Mouse (Mus musculus) testis, postnatal 14 days (tissue): ENCODE measurements around the gene Homez.
A peak's percentile ranks its signal among the peaks of the same experiment; 100 is the strongest.

Experiments
- DNase-seq: peaks from one replicate; pipeline ENCODE4 v3.0.0; 2021; ENCODE audit warnings: low spot score

The Homez gene

DNA sequence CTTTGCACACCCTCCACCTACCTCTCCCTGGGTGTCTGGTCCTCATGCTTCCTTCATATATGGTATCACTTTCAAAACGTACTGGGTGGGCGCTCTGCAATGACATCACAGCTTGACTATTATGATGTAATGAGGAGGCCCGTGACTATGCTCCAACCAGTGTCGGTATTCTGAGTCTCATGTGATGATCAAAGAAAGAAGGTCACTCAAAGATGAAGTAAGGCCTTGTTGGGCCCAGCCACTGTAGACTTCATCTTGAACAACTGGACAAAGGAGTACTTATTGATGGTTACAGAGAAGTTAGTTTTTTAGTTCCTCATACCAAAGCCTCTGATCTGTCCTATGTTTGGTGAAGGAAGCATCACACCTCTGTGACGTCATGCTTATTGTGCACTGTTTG lies at the start of gene Homez:
Homez (minus strand) TSS at position 101 of the 400 bp plus-strand sequence.
- no peak for DNase-seq

DNA sequence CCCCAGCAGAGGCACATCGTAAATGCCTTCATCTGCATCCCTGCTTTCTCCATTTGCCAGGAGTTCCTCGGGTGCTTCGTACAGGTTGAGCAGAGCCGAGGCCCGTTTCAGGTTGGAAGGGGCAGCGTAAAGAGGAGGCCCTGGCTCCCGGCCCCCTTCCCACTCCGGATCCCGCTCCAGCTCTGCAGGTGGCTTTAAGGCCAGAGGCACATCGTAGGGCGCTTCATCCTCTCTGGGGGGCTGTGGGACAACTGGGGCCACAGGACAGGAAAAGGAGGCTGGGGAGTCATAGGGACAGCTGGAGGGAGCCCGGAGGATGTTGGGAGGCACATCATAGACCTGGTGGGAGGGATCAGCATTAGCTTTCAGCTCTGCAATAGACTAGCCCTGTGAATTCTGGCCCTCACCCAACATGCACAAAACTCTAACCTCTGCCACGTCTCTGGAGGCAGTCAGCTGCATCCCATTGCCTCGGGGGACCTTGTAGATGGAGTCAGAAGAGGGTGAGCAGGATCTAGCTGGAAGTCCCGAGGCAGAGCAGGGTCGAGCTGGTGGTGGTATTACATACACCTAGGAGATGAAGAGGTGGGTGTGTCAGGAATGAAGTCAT lies 49.4 kb upstream of the Homez start:
- DNase-seq = no peak

DNA sequence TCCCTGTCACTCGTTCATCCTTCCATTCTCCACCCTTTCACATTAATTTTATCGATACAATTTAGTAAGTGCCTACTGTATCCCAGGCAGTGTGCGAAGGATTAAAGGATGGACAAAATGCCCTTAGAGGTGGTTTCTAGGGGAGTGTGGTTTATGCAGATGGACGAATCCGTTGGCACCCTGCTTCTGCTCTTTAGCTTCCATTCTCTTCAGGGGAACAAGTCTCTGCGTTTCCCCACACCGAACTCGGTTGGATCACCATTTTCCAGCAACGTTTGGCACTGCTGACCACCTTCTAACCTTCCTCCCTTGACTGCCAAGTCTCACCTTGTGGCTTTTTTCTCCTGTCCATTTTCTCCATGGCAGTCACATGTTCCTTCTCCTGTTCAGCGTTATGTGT lies 42.6 kb upstream of the Homez start:
- DNase-seq = no peak

DNA sequence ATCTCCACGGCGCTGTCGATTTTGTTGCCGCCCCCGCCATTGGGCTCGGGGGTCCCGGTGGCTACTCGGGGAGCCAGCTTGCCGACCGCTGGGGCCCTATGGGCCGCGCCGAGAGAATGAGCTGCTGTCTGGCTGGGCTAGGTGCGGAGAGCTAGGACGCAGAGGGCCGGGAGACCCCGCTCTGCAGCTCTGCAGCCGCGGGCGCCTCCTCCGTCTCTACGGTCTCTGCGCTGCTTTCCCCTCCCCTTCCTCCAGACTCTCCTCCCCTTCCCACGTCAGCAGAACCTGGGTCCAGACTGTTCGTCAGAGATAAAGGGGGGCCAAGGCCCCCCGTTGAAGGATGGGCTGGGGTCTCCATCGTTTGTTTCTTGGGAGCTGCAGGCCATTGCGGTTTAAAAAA lies 42.1 kb upstream of the Homez start, which contains the start of gene Slc22a17:
Slc22a17 (minus strand) TSS at position 247 of the 400 bp plus-strand sequence.
- DNase-seq = peak; percentile 72

DNA sequence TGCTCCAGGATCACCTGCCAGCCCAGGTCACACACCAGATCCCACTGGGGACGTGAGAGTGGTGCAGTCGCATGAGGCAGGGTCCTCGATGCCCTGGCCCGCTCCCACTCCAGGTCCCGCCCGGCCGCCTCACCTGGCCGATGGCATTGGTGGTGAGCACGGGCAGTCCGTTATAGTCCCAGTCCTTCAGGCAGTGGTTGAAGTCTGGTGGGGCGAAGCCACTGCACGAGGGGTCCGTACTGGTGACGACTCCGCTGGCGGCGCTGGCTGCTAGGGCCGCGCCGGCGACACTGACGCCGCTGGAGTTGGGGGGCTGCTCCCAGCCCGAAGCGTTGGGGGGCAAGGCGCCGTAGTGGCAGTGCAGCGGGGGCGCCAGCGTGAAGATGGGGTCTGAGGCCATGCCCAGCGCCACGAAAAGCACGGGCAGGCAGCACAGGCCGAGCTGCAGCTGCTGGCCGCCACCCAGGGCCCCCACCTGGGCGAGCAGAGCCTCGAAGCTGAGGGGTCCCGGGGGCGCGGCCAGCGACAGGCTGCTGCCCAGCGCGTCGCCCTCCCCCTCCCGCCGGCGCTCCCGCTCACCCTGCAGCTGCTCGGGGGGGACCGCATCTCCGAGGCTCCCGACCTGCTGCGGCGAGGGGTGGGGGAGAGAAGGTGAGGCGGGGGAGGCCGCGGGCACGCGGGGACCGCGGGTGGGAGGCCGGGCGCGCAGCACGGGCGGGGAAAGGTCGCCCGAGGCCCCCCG lies 41.5 kb upstream of the Homez start:
- DNase-seq = peak; percentile 41

DNA sequence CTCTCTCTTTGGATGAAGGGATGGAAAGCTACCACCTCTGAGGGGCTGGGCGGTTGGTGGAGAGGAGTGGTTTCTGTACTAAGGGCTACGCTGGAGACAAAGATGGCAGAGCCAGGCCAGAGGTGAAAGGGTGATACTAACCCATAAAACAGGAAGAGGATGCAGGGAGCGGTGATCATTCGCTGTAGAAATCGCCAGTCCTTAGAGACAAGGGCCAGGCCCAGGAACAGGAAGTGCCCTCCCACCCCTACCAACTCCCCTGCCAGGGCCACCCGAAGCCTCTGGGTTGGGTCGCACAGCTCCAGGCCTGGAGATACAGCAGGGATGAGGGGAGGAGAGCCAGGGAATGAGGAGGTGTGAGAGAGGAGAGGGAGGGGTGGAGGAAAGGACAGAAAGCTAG lies 37.9 kb upstream of the Homez start:
- DNase-seq = no peak

DNA sequence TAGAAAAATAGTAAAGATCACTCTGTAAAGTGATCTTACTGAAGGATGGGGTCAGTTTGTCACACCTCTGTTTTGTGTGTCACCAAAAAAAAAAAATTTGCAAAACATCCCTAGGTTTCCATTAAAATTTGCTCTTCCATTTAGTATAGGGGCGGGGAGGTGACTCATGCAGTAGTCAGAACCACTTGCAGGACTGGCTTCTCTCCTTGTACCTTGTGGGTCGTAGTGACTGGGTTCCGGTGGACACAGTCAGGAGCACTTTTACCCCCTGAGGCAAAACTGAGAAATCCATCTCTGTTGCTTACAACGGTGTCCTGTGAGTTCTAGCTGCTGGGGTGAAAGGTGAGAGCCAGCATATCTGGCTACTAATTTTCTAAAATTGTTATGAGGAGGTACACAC lies 32.9 kb upstream of the Homez start:
- no peak for DNase-seq

DNA sequence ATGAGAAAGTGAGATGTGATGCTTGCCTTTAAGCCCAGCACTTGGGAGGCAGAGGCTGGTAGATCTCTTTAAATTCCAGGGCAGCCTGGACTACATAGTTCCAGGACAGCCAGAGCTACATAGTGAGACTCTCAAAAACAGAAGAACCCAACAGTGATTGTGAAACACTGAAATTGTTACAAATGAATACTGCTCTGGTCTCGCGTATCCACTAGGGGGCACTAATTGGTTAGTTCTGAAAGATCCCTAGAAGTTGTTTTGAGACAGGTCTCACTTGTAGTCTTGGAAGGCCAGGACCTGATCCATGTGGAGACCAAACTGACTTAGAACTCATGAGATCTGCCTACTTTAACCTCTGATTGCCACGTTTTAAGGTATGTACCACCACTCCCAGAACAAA lies 29.6 kb upstream of the Homez start:
- DNase-seq = peak; percentile 67

DNA sequence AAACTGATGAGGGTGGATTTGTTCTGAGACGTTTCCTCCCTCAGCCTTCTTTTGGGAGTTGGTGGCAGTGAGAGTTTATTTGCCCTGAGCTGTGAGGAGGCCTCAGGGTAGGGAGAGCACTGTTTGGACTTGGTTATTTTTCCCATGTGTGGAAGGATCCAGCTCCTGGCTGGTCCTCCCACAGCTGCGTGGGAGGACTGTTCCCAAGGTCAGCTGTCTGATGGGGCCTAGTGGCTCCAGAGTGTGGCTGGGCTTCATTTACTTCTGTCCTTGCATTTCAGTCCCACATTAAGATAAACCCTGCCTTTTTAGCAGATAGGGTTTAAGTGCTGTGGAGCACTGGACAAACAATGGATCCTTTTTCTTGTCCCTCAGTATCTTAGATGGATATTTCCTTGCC lies 26.7 kb upstream of the Homez start:
- peak; percentile 82 for DNase-seq

DNA sequence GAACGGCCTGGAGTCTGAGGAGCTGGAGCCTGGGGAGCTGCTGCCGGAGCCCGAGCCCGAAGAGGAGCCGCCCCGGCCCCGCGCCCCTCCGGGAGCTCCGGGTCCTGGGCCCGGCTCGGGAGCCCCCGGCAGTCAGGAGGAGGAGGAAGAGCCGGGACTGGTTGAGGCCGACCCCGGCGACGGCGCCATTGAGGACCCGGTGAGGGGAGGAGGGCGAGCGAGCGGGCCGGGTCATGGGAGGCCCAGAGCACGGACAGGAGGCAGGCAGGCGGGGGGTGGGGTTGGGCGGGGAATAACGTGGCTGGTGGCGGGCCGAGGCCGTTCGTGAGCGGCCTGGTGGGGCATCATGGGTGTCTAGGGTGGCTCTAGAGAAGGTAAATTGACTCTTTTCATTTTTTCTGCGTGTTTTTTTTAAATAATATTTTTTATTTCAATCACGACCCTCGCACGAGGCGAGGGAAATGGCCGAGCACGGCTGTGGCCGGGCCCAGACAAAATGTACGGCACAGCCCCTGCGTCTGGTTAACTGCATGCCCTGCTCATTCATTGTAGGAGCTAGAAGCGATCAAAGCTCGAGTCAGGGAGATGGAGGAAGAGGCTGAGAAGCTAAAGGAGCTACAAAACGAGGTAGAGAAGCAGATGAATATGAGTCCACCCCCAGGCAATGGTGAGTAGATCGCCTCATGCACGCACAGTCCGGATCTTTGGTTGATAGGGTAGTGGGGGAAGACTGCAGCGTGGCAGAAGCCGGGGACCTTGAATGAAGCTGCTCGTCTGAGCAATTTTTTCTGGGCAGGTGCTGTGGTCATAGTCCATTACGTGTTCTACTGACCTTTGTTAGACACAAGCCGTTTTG lies 23.8 kb upstream of the Homez start:
- peak; percentile 83 for DNase-seq

DNA sequence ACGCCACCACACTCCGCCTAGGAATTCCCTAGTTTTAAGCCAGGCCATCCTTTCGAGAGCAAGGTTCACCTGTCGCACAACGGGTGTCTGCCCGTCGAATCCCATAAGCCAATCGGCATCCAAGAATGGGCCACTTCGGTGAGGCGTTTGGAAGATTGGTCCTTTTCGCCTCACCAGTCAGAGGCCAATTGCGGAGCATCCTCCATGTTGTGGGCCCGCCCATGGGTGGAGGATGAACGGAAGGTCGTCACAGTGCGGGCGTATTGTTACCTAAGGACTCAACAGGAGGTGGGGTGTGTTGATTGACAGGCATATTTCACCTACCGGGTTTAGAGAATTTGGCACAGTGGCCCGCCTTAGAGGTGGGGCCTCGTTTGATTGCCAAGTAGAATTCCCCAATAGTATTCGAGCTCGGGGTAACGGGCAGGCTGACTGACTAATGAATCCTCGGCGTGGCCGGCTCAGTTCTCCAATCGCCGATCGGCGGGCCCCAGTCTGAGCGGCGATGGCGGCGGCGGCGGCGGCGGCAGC lies 23.0 kb upstream of the Homez start:
- peak; percentile 99 for DNase-seq

DNA sequence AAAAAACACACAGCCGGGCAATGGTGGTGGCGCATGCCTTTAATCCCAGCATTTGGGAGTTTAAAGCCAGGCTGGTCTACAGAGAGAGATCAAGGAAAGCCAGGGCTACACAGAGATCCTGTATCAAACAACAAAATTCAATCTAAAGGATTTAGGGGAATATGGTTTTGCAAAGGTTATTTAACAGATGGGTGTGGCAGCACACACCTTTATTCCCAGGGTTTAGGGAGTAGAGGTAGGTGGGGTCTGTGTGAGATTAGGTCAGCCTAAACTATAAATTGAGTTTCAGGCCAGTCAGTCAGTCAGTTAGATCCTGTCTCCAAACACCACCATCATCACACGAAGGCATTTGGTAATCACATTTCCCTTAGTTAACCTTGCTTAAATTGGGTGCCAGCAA lies 21.4 kb upstream of the Homez start, which contains the start of gene Pabpn1:
Pabpn1 (plus strand) TSS at position 301 of the 400 bp plus-strand sequence.
- DNase-seq = no peak

DNA sequence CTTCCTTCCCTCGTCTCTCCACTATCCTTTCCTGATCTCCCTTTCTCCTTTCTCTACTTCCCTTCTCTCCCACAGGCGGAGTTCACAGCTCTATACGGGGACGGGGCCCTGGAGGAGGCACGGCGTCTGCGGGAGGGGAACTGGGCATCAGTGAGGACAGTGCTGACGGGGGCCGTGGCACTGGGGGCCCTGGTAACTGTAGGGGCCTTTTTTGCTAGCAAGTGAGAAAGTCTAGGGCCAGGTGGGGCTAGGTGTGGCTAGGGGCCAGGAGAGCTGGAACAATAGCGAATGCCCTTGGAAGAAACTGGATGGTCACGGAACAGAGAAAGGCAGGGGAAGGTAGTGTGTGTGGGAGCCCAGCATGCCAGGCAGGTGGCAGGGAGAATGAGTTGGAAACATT lies 14.5 kb upstream of the Homez start:
- peak; percentile 55 for DNase-seq

DNA sequence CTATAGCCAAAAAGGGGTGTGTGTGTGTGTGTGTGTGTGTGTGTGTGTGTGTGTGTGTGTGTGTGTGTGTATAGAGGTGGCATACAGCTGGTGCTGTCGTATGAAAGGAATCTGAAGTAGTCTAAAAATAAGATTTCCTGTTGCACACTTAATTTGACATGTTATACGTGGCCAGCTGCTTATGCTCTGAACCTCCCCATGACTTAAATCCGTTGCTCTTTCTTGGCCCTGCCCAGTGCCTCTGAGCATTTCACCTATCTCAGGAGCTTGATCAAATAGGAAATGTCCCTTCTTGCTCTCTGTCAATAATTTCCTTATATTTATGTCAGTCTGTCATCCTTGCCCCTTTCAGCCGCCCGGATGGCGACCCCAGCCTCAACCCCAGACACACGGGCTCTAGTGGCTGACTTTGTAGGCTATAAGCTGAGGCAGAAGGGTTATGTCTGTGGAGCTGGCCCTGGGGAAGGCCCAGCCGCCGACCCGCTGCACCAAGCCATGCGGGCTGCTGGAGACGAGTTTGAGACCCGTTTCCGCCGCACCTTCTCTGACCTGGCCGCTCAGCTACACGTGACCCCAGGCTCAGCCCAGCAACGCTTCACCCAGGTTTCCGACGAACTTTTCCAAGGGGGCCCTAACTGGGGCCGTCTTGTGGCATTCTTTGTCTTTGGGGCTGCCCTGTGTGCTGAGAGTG lies 13.4 kb upstream of the Homez start:
- no peak for DNase-seq

DNA sequence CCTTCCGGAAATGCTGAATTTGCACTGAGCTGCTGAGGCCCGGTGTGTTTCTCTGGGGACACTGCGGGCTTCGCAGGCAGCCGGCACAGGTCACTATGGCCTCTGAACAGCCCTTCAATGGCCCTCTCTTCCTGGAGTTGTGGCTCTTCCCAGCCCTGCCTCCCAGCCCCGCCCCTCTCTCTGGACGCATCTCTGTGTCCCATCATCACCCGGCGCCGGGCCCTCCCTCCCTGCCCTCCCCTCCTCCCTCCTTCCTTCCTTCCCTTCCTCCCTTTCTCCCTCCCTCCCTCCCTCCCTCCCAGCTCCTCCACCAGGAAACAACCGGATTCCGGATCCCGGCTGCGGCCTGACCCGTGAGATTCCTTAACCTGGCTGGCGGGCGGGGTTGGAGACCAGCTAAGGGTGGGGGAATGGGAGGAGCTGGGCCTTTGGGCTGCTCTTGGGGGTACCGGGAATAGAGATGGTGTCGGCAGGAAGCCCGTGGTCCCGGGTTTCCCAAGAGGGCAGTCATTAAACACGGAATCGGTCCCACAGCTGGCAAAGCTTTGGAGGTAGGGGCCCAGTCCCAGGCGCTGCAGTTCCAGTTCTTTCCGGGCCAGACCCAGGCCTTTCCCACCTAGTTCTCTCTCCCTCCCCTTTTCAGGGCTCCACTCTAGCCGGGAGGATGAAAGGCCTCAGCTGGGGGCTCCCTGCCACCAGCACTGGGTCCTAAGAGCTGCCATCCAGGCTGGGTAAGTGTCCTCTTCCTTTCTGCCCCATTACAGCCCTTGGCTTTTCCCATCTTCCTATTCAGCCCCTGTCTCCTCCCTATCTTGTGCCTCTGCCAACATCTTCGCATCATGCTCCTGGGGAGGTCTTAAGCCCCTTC lies 12.6 kb upstream of the Homez start, which contains the start of the genes Bcl2l2 and Gm20521:
Bcl2l2 (plus strand) TSS at position 224 of the 868 bp plus-strand sequence.
Gm20521 (plus strand) TSS at position 288 of the 868 bp plus-strand sequence.
- DNase-seq = peak; percentile 83

DNA sequence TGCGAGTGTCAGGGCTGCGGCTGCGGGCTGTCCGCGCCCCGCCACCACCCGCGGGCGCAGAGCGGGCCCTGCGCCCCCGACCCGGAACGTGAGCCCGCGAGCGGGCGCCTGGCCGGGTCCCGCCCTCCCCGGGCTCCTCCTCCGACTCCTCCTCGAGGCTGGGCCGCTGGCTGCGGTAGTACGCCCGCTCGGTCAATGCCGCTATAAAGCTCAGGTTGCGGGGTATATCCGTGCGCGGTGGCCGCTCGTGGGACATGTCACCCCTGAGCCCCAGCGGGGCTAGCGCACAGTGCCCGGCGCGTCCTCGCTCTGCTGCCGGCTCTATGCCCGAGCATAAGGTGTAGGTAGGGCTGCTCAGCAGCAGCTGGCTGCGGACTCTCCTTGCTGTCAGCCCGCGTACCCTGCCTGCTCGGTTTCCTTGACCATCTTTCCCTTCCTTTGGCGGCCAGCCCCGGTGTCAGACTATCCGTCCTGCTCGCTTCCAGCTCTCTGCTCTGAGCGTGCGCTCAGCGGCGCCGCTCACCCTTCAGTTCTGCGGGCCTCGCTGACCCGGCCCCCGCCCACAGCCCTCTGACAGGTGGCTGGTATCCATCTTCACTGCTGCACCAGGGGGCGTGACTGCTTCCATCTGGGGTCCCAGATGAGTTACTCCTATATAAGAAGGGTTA lies 6.4 kb upstream of the Homez start, which contains the start of gene Ppp1r3e:
Ppp1r3e (minus strand) TSS at position 503 of the 668 bp plus-strand sequence.
- peak; percentile 79 for DNase-seq

DNA sequence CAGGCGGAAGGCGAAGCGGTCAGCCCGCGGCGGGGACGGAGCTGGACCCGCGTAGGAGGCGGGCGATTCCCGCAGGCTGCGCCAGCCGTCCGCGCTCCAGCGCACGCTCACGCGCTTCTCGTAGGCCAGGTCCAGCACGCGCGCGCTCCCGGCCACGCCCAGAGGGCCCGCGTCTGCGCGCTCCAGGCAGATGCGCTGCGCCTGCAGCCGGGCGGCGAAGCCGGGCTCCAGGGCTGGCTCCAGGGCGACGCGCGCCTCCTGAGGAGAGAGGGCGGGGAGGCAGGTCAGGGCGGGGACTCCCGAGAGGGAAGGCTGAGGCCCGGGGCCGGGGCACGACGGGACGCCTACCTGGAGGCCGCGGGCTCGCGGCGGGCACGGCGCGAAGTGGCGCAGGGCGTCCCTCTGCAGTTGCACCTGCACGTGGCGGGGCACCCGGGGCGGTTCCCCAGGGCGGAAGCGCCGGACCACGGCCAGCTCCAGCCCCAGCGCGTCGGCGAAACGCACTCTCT lies 5.8 kb upstream of the Homez start:
- peak; percentile 92 for DNase-seq

DNA sequence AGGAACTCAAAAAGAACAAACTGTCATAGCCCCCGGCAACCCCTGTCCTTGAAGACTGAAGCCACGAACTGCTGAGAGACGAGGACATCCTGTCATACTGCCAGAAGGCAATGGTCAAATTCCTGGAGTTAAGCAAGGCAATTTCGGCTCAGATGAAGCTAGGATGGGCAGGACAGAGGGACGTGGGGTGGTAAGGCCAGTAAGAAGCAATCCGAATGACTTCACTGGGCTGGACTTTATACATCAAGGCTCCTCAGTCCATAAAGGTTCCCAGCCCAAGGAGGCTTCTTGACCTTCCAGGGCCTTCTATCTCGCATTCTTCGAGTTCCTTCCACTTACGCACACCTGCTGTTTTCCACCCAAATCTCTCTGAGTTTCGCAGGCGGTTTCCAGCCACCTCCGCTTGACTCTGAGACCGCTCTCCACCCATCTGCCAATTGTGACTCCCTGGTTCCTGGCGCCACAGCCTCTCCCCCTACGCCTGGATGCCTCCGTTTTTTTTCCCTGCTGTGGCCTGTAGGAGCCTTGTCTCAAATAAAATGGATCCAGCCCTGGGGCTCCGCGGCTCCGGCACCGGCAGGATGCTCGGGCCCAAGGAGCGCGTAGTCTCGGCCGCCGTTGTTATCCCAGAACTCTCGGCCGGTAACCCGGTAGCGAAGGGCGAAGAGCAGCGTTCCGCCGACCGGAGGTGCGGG lies 5.2 kb upstream of the Homez start:
- DNase-seq = no peak

DNA sequence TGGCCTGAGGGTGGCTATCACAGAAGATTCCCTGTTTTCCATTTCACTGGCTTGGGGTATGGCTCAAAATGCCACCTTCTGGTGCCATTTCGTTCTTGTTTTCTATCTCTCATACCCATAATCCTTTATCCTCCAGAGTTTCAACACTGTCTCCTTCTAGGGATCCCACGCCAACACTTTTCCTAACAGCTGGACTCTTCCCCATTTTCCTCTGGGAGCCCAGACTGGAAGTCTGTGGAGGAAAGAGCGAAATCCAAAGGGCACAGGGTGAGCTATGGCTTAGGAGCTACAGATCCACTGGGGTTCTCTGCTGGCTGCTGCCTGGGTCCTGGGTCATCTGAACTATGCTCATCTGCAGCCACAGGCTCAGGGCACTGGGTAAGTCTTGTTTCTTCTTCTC lies 3.4 kb upstream of the Homez start:
- no peak for DNase-seq
